Mouse (Mus musculus) olfactory bulb, adult 2 months (tissue): Measurements from ENCODE around the gene Ankrd23.

Source experiments
- CTCF ChIP-seq: fragments of 200-500 bp; IDR thresholded peaks from 2 replicates; pipeline ENCODE4 v1.5.1; 2012; ENCODE audit warnings: low read depth, mild to moderate bottlenecking, low read length, moderate library complexity; ENCODE audit not compliant: insufficient read depth
- POLR2A ChIP-seq: fragments of 200-500 bp; IDR thresholded peaks from 2 replicates; pipeline ENCODE4 v1.6.1; 2012; ENCODE audit warnings: mild to moderate bottlenecking, low read depth, low read length, moderate library complexity; ENCODE audit not compliant: insufficient read depth

DNA sequence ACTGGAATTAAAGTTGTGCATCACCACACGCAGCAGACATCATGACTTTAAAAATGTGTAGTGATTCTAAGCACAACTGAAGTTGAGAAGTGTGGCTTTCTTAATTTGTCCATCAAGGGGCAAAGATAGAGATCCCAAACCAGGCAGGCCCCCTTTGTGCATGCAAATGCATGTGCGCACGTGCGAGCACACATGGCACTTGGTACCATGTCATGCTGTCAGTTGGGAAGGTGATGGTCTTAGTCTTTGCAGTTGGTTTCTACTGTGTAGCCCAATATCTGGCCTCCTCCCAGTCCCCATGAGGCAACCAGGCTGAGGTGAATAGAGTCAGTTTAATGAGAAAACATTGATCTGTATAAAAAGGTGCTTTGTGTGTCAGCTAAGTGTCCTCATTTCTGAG lies 6.8 kb downstream of the Ankrd23 start:
- TF ChIP-seq POLR2A (no peak), CTCF (no peak)
